Mouse (Mus musculus) ZHBTc4 (cell line): ENCODE measurements around the gene Galnt6.

Experiments
- DNase-seq: peaks from one replicate; pipeline ENCODE4 v3.0.0-alpha.2; 2011; ENCODE audit warnings: low read depth, low spot score

Galnt6 gene

DNA sequence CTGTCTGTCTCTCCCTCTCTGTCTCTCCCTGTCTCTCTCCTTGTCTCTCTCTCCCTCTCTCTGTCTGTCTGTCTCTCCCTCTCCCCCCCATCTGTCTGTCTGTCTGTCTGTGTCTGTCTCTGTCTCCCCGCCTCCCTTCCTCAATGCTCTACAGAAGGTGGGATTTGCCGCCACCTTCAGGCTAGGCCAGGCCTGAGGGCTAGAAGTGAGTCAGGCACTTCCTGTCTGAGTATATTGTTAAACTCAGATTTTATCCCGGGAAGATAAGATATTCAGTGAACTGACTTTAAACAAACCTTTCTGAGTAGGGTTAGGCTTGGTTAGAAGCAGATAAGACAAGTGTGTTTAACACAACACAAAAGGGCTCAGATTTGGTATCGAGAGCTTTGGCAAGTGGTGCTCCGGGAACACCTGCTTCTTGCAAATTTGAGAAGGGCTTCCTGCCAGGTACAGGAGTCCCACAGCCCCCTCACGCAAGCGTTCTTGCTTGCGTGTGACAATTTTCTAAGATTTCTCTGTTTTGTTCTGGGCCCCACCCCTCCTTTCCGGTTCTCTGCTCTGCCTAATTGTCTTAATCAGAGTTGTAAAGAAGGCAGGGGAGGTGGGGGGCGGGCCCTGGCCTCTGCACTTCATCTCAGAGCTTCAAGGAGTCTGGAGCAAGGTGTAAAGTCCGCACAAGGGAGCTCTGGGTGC lies 25.8 kb upstream of the Galnt6 start:
- peak; percentile 66 for DNase-seq

DNA sequence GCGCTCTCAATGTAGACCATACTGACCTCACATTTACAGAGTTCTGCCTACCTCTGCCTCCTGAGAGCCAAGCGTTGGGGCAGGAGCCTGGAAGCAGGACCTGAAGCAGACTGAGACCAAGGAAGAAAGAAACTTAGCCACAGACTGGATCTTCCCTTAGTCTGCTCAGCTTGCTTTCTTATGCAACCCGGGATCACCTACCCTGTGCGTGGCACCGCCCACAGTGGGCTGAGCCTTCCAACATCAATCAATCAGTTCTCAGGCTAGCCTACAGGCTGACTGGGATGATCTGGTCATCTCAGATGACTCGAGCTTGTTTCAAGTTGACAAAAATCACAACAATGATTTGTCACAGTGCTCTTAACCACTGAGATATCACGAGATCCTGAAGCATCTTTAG lies 24.9 kb upstream of the Galnt6 start:
- peak; percentile 92 for DNase-seq

- DNase-seq = no peak
These were observed 23.9 kb upstream of the Galnt6 start for GRCm38 (mm10) chr15:100753045-100753444.

GRCm38 (mm10) chr15:100752439-100752838 lies 23.3 kb upstream of the Galnt6 start:
- DNase-seq = no peak

DNA sequence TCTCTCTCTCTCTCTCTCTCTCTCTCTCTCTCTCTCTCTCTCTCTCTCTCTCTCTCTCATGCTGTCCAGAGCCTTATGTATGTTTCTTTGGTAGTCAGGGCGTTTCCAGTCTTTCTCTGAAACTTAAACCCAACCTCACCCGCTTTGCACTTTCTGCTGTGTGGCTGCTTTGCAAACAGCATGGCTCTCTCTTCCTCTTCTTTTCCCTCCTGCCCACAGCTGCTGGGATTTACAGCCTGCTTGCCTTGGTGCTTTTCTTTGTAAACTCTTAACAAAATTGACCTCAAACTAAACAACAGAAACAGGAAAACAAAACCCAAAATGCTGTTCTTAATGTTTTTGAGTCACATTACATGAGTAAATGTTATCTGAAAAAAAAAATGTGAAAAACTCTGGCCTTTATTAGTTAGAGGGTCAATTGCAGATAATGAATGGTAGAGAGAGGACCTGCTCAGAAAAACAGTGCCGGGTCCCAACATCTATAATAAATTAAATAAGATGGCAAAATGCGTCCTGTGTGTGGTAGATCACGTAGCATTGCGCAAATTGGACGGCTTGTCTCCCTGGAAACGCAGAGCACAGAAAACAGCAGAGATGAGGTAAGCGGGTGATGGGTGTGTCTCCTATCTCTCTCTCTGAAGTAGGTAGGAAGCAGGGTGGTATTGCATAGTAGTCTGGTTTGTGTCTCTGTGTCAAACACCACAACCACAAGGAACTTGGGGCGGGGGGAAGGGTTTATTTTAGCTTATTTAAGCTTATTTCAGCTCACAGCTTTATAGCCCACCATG lies 20.8 kb upstream of the Galnt6 start:
- no peak for DNase-seq

DNA sequence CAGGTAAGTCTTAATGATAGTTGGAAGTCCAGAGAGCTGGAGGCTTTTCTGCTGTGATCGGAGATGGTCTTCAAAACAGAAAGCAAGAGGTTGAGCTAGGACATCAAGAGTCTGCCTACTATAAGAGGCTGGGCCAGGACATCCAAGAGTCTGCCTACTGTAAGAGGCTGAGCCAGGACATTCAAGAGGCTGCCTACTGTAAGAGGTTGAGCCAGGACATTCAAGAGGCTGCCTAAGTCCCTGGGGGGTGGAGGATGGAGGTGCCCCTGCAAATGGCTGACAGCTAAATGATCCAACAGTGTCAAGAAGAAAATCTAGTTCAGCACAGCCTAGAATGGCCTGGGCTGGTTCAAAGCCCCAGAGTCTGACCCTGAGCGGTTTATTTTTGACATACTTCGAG lies 19.4 kb upstream of the Galnt6 start:
- no peak for DNase-seq

DNA sequence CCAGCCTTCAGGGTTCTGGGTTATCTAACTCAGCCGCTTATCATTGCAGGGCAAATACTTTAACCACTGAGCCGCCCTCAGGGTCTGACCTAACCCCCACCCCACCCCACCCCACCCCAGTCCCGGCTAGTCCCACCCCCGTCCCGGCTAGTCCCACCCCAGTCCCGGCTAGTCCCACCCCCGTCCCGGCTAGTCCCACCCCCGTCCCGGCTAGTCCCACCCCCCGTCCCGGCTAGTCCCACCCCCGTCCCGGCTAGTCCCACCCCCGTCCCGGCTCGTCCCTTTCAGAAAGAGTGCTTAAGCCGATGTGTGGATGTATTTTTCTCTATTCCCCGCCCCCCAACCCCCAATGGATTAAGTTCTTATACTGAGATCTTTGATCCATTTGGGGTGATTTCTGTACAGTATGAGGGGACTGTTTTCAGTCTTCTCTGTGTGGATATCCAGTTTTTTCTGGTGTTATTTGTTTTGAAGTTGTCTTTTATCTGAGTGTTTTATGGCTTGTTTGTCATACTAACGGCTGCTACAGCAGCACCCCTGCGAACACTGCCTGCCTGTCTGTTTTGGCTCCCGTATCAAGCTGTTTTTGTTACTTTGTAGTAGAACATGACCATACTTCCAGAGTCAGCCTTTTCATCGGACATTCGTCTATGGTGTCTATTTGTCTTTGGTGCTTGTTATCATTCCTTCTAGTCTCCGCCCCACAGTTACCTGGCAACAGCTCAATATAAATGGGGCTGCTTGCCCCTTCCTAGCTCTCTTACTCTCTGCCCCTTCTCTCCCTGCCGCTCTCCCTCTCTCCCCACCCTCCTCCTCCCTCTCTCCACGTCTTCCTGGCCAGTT lies 18.2 kb upstream of the Galnt6 start:
- peak; percentile 86 for DNase-seq

DNA sequence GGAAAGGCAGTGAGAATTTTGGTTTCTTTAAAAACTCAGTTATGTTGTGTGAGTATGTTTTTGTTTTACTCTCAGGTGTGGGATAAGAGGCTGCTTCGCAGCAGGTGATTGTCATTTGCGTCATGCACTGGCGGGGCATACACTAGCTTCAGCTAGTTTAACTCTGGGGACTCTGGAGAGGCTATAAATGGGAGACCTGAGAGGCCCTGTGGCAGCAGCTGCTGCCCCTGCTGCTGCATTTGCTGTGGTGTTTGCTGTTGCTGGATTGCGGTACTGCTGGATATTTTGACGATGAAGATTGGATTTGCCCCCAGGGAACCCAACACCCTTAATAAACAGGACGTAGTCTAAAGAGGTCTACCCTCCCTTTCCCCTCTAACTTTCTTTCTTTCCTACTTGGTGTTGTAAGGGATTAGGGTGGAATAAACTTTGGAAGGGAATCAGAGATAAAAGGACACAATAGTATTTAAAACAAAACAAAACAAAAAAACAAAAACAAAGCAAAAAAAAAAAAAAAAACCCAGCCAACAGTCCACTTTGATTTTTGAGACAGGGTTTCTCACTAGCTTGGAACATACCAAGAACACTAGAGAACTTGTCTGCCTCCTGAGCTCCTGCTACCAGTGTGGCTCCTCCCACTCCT lies 17.4 kb upstream of the Galnt6 start:
- no peak for DNase-seq

GRCm38 (mm10) chr15:100743238-100743637 lies 14.1 kb upstream of the Galnt6 start:
- DNase-seq = no peak

GRCm38 (mm10) chr15:100739442-100739841 lies 10.3 kb upstream of the Galnt6 start:
- no peak for DNase-seq

DNA sequence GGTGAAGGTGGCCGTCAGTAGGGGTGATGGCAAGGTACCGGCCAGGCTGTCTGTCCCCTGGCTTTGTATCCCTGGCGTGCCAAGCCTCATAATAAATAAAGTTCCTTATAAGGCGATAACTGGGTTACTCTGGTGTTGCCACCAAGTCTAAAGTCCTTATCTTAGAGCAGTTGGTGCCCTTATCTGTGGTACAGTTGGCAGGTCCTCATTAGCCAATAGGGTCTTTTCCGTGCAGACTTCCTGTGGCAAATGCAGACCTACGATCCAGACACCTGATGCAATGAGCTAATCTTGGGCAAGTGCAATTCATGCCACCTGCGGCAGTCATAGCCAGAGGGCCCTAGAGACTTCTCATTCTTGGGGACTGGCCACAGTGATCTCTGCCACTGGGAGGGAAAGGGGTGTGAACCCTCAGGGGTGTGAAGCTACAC lies 9.2 kb upstream of the Galnt6 start:
- DNase-seq = no peak

- DNase-seq = no peak
These were observed 8.5 kb upstream of the Galnt6 start for GRCm38 (mm10) chr15:100737667-100738066.

DNA sequence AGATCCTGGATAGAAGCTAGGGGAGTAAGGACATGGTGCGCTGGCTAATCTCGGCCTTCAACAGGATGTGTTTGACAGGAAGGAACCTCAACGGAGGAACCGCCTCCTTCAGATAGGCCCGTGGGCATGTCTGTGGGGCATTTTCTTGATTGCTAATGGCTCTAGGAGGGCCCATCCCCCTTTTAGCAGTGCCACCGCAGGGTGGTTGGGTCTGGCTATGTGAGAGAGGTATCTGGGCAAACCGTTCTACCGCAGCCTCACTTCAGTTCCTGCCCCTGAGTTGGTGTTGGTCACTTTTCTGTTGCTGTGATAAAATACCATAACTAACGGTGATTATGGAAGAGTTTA lies 6.8 kb upstream of the Galnt6 start:
- DNase-seq = peak; percentile 36

- peak; percentile 42 for DNase-seq
These were observed 6.1 kb upstream of the Galnt6 start for GRCm38 (mm10) chr15:100735095-100735952.

DNA sequence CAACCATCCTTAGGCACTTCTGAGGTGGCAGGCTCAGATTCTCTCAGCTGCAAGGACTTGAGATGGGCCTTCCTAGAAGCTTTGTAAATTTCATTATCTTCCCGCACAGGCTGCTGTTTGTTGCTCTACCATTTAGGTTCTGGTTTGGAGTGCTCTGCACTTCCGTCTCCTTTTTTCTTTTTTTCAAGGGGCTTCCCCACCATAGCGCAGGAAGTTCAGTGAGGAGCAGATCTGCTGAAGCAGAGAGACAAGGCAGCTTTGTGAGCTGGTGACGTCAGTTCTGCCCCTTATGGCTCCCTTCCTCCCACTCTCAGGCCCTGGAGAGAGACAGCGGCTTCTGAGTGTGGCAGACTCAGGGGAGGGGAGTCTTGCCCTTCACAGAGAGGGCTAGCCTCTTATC lies 3.4 kb upstream of the Galnt6 start:
- DNase-seq = no peak

- peak; percentile 65 for DNase-seq
These were observed 1.9 kb upstream of the Galnt6 start for GRCm38 (mm10) chr15:100731081-100731480.

- no peak for DNase-seq
These were observed 590 bp downstream of the Galnt6 start for GRCm38 (mm10) chr15:100728586-100728985.

- peak; percentile 36 for DNase-seq
These were observed 1.3 kb downstream of the Galnt6 start for GRCm38 (mm10) chr15:100727834-100728233.

DNA sequence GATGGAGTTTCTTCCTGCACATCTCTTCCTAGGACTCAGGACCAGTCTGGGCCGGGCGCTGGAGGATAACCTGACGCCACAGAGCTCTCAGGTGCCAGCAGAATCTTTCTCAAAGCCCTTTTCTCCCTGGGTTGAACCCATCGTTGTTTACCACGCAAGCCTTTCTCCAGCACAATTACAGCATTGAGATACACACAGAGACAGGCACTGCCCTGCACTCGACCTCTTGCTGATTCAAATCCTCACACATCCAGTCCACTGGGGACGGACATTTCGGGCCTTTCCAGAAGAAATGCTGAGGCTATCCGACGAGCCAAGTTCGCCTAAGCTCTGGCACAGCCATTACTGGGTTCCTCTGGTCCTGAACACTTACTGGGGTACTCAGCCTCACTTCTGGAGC lies 2.5 kb downstream of the Galnt6 start:
- DNase-seq = no peak

DNA sequence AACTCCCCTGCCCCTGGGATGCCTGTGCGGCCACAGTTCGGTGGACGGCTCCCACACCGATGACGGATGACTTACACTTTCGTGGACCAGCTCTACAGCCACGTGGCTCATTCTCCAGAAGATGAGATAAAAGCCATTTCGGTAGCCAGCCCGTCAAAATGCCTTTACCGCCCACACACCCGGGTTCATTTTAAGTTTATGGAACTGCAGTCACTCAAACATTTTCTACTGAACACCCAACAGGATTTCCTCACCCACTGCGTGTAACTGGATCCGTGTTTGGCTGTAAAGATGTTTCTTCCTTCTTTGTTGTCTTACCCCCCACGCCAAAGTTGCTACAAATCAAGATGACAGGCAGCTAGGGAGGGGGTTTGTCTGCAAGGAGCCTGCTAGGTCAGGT lies 5.7 kb downstream of the Galnt6 start:
- no peak for DNase-seq

DNA sequence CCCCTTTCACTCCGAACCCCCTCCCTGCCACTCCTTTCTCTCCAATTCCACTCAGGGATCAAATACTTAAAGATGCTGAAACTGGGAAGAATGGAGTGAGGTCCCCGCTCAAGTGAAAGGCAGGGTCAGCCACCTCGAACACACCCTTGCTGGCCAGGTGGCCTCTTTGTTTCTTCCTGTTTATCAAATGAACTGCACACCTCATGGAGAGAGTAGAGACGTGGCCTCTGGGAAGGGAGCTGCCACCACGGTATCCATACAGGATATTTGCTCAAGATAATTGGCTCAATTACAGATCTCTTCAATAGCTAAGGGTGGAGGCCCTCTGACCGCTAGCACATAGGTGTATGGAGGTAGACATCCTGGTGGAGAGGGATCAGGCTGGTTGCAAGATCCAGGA lies 6.6 kb downstream of the Galnt6 start:
- no peak for DNase-seq
